Mouse (Mus musculus) urinary bladder, postnatal 36 days (tissue): ENCODE data around the gene B3gnt8.

ENCODE experiments used
- DNase-seq, 2 experiments: peaks; one replicate each; pipeline ENCODE4 v3.0.0; 2022; ENCODE audit warnings: low spot score in 2 of 2, mixed read lengths in 1 of 2

Gene B3gnt8

DNA sequence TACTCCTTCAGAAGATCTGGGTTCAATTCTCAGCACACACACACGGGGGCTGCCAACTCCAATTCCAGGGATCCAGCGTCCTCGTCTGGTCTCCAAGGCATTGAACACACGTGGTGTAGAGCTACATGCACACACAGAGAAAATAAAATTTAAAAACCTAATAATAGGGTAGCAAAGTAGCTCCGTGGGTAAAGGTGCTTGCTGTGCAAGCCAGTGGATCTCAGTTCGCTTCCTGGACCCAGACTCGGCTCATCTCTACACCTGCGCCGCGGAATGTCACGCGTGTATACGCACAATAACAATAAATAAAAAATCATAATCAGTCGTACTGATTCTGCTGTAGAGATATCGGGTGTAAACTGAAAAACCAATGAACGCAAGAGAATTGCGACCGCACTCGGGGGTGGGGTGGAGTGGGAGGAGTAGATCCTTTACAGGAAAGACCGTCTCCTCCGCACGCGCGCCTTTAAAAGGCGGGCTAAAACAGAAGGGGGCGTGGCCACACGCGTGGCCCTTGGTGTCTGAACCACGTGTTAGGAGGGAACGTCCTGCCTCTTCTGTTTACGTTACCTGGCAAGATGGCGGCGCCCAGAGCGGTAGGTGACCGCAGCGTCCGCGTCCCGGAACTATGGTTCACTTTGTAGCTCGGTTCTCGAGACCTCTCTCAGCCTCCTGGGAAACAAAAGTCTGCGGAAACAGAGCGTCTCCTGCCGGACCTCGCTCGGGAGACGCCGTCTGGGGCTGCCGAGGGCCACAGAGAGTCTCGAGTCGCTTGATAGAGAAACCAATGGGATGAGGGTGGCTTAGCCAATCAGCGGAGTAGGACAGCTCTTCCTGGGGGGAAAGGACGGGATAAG, 7.4 kb upstream of the B3gnt8 start, which contains the start of gene Dmac2:
Gene Dmac2, plus strand, starts transcription at position 550 of the 857 bp plus-strand sequence.
- DNase-seq, result peak; percentile 93 to 96

DNA sequence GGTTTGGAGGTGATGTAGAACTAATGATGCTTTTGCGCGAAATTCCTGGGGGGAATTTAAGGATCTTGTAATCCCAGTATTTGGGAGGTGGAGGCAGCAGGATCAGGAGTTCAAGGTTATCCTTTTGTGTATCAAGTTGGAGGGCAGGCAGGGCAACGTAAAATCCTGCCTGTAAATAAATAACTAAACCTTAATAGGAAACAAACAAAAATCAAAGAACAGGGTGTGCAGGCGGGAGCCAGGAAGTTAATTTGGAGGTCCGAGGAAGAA, 6.8 kb upstream of the B3gnt8 start:
- no peak for DNase-seq

DNA sequence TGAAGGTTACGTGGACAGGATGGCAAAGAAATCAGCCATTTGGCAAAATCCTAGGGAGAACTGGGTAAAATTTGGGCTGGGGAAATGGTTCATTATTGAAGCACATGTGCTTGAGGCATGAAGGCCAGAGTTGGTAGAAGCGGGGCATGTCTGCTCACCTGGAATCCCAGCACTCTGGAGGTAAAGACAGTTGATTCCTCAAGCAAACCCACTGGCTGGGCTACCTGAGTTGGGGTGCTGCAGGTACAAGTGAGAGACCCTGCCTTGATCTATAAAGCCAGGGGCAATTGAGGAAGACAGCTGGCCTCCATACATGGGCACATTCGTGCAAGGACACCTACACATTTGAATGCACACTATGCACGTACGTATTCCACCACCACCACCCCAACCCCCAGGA, 6.4 kb upstream of the B3gnt8 start:
- DNase-seq, result no peak

DNA sequence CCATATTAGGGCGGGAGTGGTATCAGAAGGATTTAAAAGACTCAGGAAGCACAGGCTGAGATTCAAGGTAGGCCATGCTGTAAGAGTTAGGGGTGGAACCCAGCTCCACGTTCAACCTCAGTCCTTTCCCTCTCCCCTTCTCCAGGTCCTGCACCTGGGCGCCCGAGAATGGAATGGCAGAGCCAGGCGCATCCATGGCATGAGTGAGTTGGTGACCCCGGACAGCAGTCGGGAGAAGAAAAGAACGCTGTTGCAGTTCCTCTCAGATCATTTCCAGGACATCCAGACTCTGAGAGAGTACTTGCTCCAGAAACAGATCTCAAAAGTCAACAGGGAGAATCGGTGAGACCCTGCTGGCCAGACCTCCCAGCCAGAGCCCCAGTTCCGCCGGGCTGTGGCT, 5.7 kb upstream of the B3gnt8 start:
- DNase-seq, result no peak

DNA sequence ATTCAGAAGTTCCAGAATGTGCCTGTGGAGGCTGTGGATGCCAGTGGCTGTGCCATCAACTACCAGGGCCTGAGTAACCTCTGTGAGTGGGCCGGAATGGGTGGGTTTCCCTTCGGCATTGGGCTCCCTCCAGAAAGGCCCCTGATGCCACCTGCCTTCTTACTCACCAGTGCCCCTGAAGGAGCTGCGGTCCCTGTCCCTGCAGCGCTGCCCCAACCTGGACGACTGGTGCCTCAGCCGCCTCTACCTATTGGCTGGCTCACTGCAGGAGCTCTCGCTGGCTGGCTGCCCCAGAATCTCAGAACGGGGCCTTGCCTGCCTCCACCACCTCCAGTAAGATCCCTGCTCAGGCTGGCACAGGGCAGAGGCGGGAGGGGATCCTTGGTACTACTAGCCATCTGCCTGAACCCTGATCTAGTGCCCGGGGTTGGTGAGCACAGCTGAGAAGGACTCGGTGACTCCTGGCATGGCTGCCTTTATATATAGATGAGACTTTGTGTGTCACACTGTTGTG, 2.5 kb upstream of the B3gnt8 start:
- DNase-seq, result no peak

DNA sequence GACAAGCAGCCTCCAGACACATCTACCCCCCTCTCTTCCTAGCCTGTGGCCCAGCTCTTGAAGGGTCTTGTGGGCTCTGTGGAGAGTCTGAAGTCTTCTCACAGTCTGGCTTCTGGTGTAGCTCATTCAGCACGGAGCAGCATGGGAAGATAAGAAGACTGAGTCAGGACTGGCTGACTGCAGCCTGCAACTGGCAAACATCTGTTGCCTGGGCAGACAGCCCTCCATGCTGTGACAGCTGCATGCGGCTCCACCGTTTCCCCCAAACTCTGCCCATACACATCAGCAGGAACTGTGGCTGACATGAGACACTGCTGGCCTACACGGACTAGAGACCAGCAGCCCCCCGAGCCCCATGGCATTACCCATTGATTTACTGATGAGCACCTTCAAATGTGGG, 1.6 kb upstream of the B3gnt8 start:
- DNase-seq, result no peak

DNA sequence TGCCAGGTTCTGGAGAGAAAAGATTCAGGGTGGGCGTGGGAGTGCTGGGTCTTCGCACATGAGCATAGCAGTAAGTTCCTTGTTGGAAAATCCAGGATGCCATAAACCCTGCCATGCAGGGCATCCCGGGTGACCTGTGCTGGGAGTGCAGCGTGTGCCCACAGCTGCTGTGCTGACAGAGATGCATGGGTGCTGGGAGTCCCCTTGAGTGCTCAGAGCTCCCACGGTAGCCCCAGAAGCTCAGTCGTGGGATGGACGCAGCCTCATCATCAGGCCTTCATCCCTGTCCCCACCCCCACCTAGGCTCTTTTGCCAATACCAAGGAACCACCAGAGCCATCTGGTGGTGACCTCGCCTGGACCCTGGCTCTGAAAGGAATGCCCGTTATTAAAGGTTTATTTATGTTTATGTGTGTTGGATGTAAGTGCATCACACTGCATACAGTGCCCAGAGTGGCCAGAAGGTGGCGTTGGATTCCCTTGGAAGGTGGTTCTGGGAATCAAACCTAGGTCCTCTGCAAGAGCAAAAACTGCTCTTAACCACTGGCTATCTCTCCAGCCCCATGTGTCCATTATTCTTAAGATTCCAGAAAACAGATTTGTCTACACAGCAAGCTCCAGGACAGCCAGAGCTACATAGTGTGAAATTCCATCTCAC, 732 bp upstream of the B3gnt8 start:
- DNase-seq, result no peak

DNA sequence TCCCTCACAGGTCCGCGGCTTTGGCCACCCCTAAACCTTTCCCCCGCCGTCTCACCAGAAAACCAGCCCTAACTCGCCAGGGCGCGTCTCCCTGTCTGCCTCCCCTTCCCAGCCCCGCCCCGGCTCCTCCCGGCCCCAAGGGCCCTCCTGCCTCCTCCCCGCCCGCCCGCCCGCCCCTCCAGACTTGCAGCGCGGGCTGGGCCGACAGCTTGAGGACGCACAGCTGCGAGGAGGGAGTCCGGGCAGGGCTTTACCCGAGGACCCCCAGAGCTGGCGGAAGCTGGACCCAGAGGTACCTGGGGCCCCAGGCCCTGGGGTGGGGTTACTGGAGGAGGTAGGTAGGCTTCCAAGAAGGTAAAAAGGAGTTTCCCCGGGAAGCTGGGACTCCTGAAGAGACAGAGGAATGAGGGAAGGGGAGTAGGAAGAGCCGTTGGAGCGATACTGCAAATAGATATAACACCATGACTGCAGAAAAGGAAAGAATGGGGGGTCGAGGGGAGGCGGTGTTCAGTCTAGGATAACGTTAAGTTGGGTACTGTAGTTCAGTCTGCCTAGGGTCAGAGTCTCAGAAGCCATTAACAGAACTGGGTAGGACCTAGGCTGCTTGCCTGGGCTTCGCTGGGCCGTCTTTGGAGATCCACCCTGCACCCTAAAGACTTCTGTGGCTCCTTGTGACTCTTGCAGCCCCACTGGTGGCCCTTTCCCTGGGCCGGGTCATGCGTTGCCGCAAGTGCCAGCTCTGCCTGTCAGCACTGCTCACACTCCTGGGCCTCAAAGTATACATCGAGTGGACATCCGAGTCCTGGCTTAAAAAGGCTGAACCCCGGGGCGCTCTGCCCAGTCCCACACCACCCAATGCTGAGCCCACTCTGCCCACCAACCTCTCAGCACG, 1.2 kb downstream of the B3gnt8 start:
- peak; percentile 79 to 87 for DNase-seq

DNA sequence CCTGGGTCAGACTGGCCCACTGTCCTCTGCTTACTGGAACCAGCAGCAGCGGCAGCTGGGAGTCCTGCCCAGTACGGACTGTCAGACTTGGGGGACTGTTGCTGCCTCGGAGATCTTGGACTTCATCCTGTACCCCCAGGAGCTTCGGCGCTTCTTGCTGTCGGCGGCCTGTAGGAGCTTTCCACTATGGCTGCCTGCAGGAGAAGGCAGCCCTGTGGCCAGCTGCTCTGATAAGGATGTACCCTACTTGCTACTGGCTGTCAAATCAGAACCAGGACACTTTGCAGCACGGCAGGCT, 1.8 kb downstream of the B3gnt8 start:
- no peak for DNase-seq

DNA sequence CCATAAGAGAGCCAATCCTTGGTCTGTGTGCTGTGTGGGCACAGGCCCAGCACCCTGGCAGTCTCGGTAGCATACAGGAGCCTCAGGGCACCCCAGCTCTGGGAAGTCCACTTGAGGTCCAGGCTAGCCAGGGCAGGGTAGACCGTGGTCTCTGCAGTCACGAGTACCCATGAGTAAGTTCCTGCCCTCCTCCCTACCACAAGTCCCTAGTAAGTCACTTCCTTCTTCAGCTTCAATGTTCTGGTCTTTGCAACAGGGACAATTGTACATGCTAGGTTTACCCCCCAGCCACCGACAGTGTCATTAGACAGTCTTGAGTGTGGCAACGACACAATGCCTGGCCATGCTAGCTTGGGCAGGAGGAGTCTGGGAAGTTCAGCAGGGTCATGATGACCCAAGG, 6.2 kb downstream of the B3gnt8 start:
- no peak for DNase-seq

DNA sequence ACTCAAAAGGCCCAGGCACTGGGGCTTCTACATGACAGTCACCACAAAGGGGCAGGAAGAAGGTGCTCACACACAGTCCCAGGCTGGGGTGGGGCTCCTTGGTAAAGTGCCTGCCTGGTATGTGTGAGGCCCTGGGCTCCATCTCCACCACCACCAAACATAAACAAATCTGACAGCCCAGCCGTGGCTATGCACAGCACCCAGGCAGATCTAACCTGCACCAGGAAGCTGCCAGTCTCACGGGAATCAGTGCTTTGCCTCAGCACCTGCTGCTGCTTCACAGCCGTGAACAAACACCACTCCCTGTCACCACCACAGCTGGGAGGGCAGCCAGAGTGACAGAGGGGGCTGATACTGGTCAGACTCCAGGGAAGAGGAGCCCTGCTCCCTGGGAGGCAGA, 9.9 kb downstream of the B3gnt8 start:
- no peak for DNase-seq

DNA sequence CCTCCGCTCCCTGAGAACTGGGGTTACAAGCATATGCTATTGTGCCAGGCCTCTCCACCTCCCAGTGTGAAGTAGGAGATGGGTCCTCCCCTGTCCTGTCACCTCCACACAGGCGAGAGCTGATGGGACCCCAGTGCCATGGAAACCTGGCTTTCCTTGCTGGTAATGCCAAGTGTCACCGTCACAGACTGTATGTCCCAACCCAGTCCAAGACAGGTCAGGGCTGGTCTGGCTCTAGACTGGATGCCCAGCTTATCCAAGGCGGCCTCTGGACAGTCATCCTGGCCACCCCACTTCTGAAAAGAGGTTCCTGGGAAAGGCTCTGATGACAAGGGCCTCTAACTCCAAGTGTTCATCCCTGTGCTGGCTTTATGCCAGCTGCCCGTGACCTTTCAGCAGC, 10.6 kb downstream of the B3gnt8 start:
- no peak for DNase-seq

DNA sequence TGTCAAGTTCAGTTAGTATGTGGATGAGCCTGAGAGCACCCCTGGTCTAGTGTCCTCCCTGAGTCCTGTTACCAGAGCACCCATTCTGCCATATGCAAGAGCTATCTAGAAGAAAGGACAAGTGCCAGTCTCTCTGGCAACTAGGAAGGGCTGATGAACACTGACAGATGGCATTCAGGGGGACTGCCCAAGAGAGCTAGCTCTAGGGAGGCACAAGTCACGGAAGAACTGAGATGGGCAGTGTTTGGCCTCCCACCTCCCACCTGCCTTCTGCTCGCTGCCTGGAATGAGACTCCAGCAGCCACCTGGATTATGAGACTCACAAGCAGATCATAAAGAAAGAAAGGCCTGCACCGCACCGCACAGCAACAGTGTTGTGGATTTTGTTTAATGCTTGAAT, 13.3 kb downstream of the B3gnt8 start:
- DNase-seq, result no peak

DNA sequence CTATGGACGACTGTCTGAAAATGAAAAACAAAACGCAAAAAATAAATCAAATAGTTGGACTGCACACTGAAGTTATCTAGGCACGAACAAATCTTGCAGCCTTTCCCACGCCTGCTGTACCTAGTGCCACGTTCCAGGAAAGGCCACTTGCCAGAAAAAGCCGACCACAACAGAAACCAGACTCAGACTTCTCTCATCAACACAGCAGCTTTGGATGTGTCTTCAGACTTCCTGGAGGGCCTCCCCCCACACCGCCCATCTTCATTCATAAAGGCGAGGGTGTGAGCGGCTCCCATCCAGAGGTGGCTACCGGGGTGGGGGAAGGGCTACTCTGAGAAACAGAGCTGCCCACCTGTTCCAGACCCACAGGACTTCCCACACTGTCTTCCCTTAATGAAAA, 17.7 kb downstream of the B3gnt8 start:
- no peak for DNase-seq

DNA sequence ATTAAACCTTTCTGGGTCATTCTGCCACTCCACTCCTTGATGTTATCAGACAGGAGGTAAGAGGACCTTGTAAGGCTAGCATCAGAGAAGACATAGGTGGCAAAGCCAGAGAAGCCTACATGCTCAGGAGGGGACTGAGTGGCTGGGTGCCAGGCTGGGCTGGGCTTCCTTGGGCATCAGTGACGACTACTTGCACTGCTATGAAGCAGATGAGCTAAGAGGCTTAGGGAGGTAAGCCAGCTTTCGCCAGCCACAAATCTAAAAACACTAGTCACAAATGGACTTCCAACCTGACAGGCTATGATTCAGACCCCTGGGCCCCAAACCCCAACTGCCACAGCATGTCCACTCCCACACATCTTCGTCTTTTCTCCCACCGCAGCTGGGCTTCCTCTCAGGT, 18.2 kb downstream of the B3gnt8 start:
- DNase-seq, result no peak

DNA sequence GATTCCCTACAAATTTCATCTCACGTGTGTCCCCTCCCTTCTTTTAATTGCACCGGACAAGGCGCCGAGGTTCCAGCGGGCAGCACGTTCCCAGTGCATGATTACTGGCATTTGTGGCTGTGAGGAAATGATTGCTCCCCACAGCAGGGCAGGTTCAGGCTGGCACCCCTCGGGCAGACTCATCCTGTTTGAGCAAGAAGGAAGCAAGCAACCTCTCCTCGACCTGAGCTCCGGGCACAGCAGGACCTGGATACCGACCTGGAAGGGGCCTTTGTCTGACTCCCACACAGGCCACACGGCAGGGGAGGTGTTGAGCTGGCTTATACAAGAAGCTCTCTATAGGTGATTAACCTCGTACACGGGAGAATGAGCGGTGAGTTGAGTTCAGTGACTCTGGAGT, 18.6 kb downstream of the B3gnt8 start:
- peak; percentile 32 to 70 for DNase-seq

DNA sequence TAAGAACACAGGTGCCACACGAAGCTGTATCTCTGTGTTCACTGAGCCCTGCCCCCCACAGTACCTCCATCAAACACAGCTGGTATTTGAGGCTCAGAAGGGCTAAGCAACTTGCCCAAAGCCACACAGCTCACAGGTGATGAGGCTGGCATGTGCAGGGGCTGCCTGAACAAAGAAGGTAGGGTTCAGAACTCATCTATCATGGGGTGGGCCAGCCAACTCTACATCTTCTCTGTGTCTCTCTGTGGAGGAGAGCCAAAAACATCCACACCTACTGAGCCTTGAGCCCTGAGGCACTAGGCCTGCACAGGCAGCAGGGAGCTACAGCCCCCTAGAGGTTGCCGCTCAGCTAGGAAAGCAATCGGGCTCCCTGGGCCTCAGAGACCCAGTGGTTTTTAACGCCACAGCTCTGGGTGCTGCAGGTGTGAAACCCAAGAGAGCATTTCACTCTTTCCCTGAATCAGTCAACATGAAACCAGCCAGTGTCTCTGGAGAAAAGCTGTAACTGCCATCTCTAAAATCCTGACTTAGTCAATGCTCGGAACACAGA, 21.2 kb downstream of the B3gnt8 start:
- no peak for DNase-seq

DNA sequence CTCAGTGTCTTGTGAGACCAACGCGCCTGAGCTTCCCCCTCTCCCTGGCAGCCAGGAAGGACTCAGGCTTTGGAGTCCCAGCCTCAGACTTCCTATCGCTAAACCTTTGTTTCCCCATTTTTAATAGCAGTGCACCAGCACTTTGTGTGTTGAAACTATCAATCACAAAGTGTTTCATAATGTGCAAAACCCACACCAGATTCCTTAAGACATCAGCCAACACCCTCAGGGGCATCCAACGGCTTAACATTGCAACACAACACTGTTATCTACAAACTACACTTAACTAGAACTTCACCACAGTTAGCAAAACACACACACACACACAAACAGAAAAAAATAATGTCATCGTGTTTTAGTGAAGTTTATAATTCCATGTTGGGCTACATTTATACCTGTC, 23.4 kb downstream of the B3gnt8 start:
- no peak for DNase-seq

DNA sequence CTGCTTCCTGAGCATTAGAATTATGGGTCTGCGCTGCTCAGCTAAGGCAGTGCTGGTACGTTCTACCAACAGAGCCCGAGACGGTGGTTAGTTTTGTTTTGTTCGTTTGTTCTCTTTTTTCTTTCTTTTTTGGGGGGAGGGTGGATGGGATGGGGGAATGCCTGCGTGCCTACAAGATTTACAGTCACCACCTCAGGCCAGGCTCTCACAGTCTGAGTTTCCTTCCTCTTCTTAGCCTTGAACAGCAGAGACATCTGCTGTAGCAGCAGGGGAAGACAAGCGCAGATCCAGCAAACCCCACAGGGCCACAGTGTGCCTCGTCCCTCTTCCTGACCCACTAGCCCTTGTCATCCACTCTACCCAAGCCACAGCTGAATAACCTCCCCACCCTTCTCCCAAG, 24.8 kb downstream of the B3gnt8 start:
- no peak for DNase-seq

DNA sequence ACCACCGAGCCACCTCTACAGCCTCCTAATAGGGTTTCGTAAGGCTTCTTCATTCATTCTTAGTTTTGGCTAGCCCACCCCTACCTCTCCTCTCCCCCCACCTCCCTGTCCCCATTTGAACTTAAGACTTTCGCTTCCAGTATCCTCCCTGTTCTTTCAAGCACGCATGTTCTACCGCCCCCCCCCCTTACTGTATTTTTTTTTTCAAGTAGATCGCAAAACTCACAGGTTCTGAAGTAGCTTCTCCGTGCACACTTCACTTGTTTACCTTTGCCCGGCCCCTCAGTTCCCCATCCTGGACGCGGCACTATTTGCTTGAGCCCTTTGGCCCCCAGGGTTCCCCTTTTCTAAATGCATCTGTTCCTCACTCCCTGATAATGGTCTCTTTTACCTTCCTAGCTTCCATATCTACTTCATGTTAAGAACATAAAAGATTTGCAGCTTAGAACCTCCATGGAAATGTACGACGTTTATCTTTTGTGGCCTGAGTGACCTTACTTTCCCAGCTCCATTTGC, 25.8 kb downstream of the B3gnt8 start:
- DNase-seq, result no peak

DNA sequence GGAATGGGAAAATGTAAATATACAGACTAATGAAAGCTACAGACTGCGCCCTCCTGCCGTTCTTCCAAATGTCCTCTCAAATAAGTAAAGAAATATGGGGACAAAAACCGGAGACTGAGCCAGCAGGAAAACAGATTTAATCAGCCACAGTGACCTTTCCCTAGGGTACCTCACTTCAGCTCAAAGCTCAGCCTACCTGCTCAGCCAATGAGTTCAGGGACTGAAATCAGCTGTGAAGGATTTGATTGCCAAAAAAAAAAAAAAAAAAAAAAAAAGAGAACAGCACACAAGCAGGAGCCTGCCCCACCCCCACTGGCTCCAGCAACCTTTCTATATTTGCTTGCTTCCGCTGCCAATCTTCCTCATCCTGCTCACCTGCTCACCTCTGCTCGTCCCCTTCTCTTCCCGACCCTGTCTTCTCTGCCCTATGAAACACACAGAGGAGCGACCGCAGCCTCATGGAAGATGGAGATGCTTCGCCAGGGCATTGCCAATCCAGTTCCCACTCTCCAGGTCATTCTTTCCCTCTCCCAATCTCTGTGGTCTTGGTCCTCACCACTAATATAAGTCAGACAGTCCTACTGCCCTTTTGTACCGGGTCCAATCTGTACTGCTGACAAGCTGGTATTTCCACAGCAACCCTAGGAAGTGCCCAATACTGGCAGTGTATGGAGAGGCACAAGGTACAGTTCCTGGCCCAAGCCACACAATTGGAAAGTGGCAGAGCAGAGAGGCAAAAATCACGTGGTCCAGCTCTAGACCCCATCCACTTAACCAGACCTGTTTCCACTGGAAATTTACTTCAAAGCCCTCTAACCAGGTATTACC, 29.4 kb downstream of the B3gnt8 start:
- DNase-seq, result peak in 1 of 2 experiments; percentile 44
